Mouse (Mus musculus): ENCODE data around the gene Impg1. TPM values are rescaled to one million over a fixed set of nuclear protein-coding genes. Genes with fewer than 3 reads are reported as not detected.

The Impg1 gene
- total and polyA plus RNA-seq, 3 experiments = not detected

DNA sequence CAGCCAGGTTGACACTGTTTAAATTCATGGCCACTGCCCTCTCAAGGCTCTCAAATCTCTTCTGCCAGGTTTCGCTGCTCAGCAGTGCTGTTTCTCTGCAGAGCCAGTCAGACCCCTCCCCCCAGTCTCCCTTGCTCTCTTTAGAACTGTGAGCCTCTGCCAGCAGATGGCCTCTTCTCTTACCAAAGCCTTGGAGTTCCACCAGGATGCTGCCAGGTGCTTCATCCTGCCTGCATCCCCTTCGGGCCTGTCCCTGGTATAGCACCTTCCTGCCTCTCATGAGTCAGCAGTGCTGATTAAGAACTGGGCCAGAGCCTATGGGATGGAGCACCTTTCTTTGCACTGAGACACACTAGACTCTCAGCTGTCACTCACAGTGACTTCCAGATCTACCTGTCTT lies 188.1 kb downstream of the Impg1 start:
- TF ChIP-seq POLR2A (IDR thresholded peaks at IDR 0.05; ENCODE audit: control insufficient read depth in 1 of 2, insufficient read depth in 1 of 2, low read depth in 1 of 2, low read length in 2 of 2, poor library complexity in 1 of 2) (no peak), MAZ (IDR thresholded peaks at IDR 0.05; ENCODE audit: low read depth, low read length) (no peak), TCF12 (IDR thresholded peaks at IDR 0.05; ENCODE audit: low read depth, low read length) (no peak), GATA1 (IDR thresholded peaks at IDR 0.05; ENCODE audit: low read depth, low read length) (no peak), CTCF (IDR thresholded peaks at IDR 0.05 in 2 of 3, conservative IDR thresholded peaks at IDR 0.05 in 1 of 3; ENCODE audit: control insufficient read depth in 1 of 3, insufficient read depth in 1 of 3, low read depth in 2 of 3, low read length in 3 of 3, poor library complexity in 1 of 3, severe bottlenecking in 1 of 3) (no peak), CHD2 (IDR thresholded peaks at IDR 0.05; ENCODE audit: low read length) (no peak), RAD21 (IDR thresholded peaks at IDR 0.05; ENCODE audit: low read depth, low read length) (no peak), ELF1 (IDR thresholded peaks at IDR 0.05; ENCODE audit: low read depth, low read length) (no peak), ZMIZ1 (IDR thresholded peaks at IDR 0.05; ENCODE audit: low read depth, low read length) (no peak), JUND (IDR thresholded peaks at IDR 0.05; ENCODE audit: low read depth, low read length) (no peak), POLR2AphosphoS2 (IDR thresholded peaks at IDR 0.05; ENCODE audit: low read length) (no peak), ZC3H11A (IDR thresholded peaks at IDR 0.05; ENCODE audit: low read depth, low read length) (no peak), BHLHE40 (IDR thresholded peaks at IDR 0.05; ENCODE audit: borderline replicate concordance, low read depth, low read length) (no peak), EP300 (IDR thresholded peaks at IDR 0.05; ENCODE audit: low read depth in 1 of 2, low read length in 2 of 2) (no peak), RCOR1 (IDR thresholded peaks at IDR 0.05; ENCODE audit: low read depth, low read length) (no peak)
- Histone ChIP-seq H3K36me3 (ENCODE audit: control insufficient read depth in 1 of 2, insufficient read depth in 2 of 2, low read length in 2 of 2) (no peaks in the 10 kb centered on the region), H3K27me3 (ENCODE audit: control insufficient read depth in 1 of 2, insufficient read depth in 2 of 2, low read length in 2 of 2) (no peaks in the 10 kb centered on the region; a peak in 1 of 4 replicates), H3K27ac (ENCODE audit: control insufficient read depth, low read depth, low read length) (no peak overlapping the region), H3K4me3 (ENCODE audit: control insufficient read depth in 1 of 2, insufficient read depth in 1 of 2, low read depth in 2 of 2, low read length in 2 of 2) (no peak overlapping the region), H3K9ac (ENCODE audit: control insufficient read depth, low read depth, low read length, poor library complexity, severe bottlenecking) (no peak overlapping the region), H3K9me3 (replicated peaks; ENCODE audit: insufficient read depth, low read length) (no peaks in the 10 kb centered on the region), H3K79me2 (ENCODE audit: control insufficient read depth, insufficient read depth, low read length, poor library complexity) (no peaks in the 10 kb centered on the region), H3K4me1 (ENCODE audit: control insufficient read depth in 1 of 2, insufficient read depth in 2 of 2, low read length in 2 of 2) (no peaks in the 10 kb centered on the region)
- DNase-seq (ENCODE audit: low read depth, low spot score) = no peak

DNA sequence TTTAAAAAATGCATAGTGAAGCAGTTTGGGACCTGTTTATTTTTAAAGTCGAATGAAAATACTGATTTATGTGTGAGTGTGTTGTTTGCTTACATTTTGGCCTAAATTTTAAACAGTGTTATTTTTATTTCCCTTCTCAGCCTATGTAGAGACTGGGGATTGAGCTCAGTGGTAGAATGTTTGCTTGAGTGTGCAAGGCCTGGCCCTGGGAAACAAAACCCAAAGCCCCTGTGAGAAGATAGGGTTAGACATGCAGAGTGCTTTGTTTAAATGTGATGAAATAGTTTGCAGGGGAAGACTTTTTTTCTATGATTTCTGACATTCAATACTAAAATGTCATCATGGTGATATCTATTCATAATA lies 189.5 kb downstream of the Impg1 start:
- H3K27me3 ChIP-seq (ENCODE audit: control insufficient read depth in 1 of 2, insufficient read depth in 2 of 2, low read length in 2 of 2) = no peaks in the 10 kb centered on the region; a peak in 1 of 4 replicates
- no peak for DNase-seq (ENCODE audit: low read depth, low spot score)
- H3K9me3 ChIP-seq (replicated peaks; ENCODE audit: insufficient read depth, low read length) = no peaks in the 10 kb centered on the region
- H3K9ac ChIP-seq (ENCODE audit: control insufficient read depth, low read depth, low read length, poor library complexity, severe bottlenecking) = no peak overlapping the region
- no peak for TF ChIP-seq CTCF (IDR thresholded peaks at IDR 0.05 in 2 of 3, conservative IDR thresholded peaks at IDR 0.05 in 1 of 3; ENCODE audit: control insufficient read depth in 1 of 3, insufficient read depth in 1 of 3, low read depth in 2 of 3, low read length in 3 of 3, poor library complexity in 1 of 3, severe bottlenecking in 1 of 3)
- no peak for TF ChIP-seq MAFK (IDR thresholded peaks at IDR 0.05; ENCODE audit: borderline replicate concordance, low read depth, low read length)
- no peak for TF ChIP-seq RCOR1 (IDR thresholded peaks at IDR 0.05; ENCODE audit: low read depth, low read length)
- no peak for TF ChIP-seq POLR2A (IDR thresholded peaks at IDR 0.05; ENCODE audit: control insufficient read depth in 1 of 2, insufficient read depth in 1 of 2, low read depth in 1 of 2, low read length in 2 of 2, poor library complexity in 1 of 2)
- TF ChIP-seq MAX (IDR thresholded peaks at IDR 0.05; ENCODE audit: low read length) = no peak
- no peak for TF ChIP-seq UBTF (IDR thresholded peaks at IDR 0.05; ENCODE audit: borderline replicate concordance, insufficient read depth, low read depth, low read length)
- no peak for TF ChIP-seq TAL1 (IDR thresholded peaks at IDR 0.05; ENCODE audit: low read length)
- no peak for TF ChIP-seq MYB (IDR thresholded peaks at IDR 0.05; ENCODE audit: low read depth, low read length)
- no peak for TF ChIP-seq TBP (IDR thresholded peaks at IDR 0.05; ENCODE audit: low read depth, low read length)
- TF ChIP-seq CHD2 (IDR thresholded peaks at IDR 0.05; ENCODE audit: low read length) = no peak
- TF ChIP-seq MEF2A (IDR thresholded peaks at IDR 0.05; ENCODE audit: extremely low read depth, insufficient replicate concordance, low read depth, low read length, poor library complexity, severe bottlenecking) = no peak
- TF ChIP-seq MYC (IDR thresholded peaks at IDR 0.05; ENCODE audit: low read depth, low read length) = no peak
- no peak for TF ChIP-seq ELF1 (IDR thresholded peaks at IDR 0.05; ENCODE audit: low read depth, low read length)
- TF ChIP-seq BHLHE40 (IDR thresholded peaks at IDR 0.05; ENCODE audit: borderline replicate concordance, low read depth, low read length) = no peak
- TF ChIP-seq TCF12 (IDR thresholded peaks at IDR 0.05; ENCODE audit: low read depth, low read length) = no peak
- no peak for TF ChIP-seq USF1 (IDR thresholded peaks at IDR 0.05; ENCODE audit: low read depth, low read length)
- TF ChIP-seq HCFC1 (IDR thresholded peaks at IDR 0.05; ENCODE audit: low read depth, low read length) = no peak
- no peak for TF ChIP-seq ZC3H11A (IDR thresholded peaks at IDR 0.05; ENCODE audit: low read depth, low read length)
- H3K36me3 ChIP-seq (ENCODE audit: control insufficient read depth in 1 of 2, insufficient read depth in 2 of 2, low read length in 2 of 2) = no peaks in the 10 kb centered on the region
- no peak overlapping the region for H3K27ac ChIP-seq (ENCODE audit: control insufficient read depth, low read depth, low read length)
- no peak overlapping the region for H3K4me3 ChIP-seq (ENCODE audit: control insufficient read depth in 1 of 2, insufficient read depth in 1 of 2, low read depth in 2 of 2, low read length in 2 of 2)
- H3K79me2 ChIP-seq (ENCODE audit: control insufficient read depth, insufficient read depth, low read length, poor library complexity) = no peaks in the 10 kb centered on the region
- no peaks in the 10 kb centered on the region for H3K4me1 ChIP-seq (ENCODE audit: control insufficient read depth in 1 of 2, insufficient read depth in 2 of 2, low read length in 2 of 2)
